Mouse (Mus musculus): ENCODE results near the gene Cysrt1.

Gene Cysrt1

DNA sequence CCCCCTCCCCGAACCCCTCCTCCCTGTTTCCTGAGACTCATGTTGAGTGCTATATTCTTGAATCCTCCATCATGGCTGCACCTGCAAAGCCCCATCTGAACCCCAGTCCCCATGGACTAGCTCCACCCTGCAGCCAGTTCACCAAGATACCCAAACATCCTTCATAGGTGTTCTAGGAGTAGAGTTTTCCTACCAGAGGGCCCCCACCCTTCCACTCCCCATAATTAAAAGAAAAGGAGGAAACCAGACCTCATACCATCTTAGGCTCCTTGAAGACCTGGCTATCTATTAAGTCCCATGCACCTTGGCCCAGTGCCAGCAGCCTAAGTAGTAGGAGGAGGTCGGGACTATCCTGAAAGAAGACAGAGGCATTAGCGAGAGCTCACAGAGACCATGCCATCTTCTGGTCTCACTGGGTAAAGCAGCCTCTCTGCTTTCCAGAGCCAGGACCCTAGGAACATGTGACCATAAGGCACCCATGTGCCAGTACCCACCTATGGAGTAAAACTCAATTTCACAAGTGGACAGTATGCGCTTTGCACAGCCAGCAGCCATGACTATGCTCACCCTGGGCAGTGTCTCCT lies 38.5 kb downstream of the Cysrt1 start:
- DNase-seq: no peak

DNA sequence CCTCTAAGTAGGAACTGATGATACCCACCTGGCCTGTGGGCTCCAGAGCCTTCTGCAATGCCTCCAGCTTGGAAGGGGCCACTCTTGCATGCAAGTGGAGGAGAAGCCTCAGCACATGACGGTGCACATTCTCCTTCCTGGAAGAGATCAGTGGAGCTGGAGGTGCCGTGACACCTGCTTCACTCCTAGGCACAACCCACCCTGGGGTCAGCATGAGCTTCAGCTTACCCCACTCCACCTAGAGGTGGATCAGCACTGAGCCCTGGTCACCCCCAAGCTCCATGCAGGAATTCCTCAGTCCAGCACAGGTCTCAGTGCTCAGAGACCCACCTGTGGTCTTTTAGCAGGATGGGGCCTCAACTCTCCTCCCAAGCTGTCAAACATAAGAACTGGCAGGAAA lies 41.6 kb downstream of the Cysrt1 start:
- no peak for DNase-seq

DNA sequence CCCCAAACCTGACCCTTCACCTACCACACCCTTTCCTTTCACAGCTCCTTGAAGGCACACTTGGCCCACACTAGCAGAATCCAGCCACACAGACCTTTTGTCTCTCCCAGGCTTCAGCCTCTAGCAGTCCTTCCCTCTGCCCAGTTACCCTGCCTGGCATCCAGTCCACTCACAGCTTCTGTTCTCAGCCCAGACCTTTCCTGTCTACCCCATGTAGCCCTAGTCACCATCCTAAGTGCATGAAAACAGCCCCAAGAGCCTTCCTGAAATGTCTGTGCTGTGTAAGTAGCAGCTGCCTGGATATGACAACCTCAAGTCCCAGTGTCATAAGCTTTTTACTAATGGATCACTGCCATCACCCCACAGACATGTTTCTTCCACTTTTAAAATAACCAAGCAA lies 44.3 kb downstream of the Cysrt1 start:
- DNase-seq: no peak

DNA sequence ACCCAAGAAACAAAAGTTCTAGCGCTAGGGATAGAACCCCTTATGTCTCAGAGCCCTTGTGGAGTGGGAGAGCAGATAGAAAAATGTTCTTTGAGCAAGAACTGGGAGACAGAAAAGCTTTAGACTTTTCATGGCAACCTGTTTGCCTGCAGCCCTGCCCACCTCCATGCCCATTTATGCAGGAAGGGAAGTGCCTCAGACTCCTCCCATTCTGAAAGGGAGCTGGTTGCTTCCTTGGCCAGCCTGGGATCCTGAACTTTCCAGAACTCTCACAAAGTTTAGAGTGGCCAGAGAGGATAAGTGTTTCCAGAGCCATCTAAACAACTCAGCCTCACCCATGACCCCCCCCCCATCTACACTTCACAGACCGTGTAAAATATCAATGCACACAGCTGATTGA lies 45.1 kb downstream of the Cysrt1 start:
- no peak for DNase-seq

DNA sequence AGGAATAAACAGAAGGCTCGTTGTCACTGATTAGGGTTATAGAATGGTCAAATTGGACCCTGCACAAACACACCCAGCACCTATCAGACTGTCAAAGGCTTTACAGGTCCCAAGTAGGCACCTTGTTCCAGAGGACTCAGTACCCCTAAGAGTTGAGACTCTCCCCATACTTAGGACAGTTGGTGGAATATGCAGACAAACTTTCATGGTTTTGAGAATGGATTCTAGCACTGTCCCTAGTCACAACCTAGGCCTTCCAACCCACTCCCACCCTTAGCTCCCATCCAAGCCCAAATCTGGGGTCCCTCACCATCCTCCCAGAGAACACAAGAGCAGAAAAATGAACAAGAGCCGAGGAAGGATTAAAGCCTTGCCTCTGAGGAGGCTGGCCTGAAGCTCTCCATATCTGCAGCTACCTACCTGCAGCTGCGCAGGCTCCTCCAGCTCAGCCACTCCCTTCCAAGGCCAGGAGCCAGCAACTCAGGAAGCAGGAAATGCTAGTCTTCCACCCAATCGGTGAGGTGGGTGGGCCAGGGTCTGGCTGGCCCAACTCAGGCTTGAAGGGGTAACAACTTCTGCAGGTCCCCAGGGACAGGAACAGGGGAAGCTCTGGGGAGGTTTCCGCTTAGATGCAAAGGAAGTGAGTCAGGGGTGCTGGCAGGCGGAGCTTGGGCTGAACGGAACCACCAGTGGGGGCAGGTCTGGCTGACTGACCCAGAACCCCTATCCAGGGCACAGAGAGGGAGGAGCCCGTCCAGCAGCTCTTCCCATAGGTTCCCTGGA lies 45.9 kb downstream of the Cysrt1 start, which contains the start of gene Tor4a:
Tor4a (minus strand) TSS at position 715 of the 783 bp plus-strand sequence.
- peak; percentile 92 for DNase-seq

DNA sequence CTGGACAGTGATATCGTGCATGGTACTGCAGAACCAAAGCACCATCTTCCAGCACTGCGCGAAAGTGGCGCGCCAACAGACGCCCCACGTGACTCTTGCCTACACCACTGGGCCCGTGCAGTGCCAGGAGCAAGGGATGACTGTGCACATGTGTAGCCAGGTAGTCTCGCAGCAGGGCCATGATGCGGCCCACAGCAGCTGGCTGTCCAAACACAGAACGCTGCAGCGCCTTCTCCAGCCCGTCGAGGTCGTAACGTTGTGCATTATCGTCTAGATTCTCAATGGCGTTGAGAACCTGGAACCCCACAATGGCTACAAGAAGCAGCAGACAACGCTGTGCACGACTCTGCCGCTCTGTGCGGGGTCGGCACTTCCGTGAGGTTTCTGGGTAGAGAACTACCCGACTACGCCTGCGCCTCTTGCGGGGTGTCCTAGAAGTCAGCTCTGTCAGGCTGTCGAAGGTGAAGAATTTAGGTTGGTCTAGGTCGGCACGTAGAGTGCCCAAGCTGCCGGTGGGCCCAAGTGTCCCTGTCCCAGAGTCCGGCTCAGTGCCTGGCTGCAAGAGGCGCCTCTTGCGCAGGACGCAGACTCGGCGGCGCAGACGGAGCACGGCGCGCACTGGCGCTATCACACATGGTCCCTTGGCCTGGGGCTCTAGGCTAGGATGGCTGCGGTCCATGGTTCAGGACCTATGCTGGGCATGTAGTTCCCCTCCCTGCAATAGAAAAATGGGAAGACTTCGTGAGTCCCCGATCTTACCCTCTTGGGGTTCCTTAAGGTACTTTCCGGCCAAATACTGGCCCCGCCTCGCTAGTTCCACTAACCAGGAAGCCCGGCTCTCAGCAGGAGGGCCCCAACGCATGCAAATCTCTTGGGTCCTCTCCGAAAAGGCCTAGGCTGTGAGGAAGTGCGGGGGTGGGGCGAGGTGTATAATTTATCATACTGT lies 46.8 kb downstream of the Cysrt1 start:
- peak; percentile 86 for DNase-seq

DNA sequence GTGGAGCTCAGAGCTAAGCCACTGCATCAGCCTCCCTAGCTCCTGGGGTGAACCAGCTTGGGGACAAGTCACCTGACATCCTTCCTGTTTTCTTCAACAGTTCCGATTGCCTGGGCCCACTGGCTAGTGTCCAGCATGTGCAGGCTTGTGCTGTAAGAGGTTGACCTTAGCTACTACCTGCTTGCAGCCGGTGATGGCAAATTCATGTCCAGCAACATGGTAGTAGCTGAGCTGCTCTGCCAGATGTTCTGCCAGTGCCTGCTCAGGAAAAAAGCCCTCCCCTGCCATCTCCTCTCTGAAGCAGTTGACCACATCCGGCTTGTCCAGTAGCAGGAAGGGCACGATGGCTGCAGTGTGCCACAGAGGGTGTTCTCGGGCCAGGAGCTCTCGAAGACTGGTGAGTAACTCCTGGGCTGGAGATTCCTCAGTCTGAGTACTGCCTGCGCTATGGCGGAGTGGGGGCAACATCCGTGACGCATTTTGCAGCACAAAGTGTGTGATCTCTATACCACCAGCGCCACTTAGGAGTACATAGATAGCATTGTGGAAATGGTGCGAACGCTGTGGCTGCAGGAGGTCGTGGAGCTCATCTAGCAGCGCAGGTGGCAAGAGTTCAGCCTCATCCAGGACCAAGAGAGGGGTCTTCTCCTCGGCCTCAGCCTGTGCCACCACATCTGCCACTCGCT lies 47.6 kb downstream of the Cysrt1 start:
- DNase-seq: no peak

DNA sequence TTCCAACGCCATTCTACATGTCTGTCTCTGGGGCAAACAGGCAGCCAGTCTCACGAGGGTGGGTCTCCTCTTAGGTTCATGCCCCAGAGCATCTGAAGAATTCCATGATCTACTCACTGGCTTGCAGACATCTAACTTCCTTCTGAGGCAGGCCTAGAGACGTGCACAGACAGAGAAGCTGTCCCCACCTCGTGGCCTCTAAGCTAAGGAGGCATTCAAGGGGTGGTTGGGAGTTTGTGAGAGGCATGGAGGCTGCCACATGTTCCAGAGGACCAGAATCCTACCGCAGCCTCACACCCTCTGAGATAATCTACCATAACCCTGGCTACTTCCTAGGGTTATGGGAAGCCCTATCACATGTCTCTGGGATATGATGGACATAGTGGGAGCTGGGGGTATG lies 48.2 kb downstream of the Cysrt1 start:
- no peak for DNase-seq

DNA sequence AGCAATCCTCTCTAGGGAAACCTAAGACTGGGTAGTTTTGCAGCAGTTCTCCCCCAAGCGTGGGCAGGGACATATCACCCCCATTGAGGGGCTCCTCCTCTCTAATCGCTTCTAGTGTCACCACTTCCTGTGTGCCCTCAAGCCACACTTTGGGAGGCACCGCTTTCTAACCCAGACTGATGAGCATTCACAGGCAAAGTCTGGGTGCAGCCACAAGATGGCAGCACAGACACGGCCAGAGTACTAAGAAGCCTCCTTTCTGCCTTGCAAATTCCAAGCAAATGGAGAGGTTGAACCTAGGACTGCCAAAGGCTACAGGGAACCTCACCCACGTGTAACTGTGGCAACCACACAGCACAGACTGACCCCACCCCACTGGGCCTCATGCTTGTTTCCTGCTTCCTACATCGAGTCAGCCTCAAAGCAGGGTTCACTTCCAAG lies 48.9 kb downstream of the Cysrt1 start:
- DNase-seq: peak; percentile 93

Data from kidney, adult 9 months (tissue).